Mouse (Mus musculus) lung, adult 2 months (tissue): ENCODE results near the gene Spaar. TPM values are rescaled to one million over a fixed set of nuclear protein-coding genes. Genes with fewer than 3 reads are reported as not detected.

Source experiments
- DNase-seq: peaks from one replicate; pipeline ENCODE4 v3.0.0; 2022
- H3K4me1 ChIP-seq: fragments of 200-500 bp; 2 replicates; pipeline ENCODE4 v1.6.1; 2011; ENCODE audit warnings: low read length; ENCODE audit not compliant: control insufficient read depth, insufficient read depth
- H3K4me3 ChIP-seq: fragments of 200-500 bp; replicated peaks from 2 replicates; pipeline ENCODE3; 2011; ENCODE audit warnings: low read depth, mild to moderate bottlenecking, control low read depth, low read length; ENCODE audit errors: extremely low read depth
- CTCF ChIP-seq: fragments of 200-500 bp; IDR thresholded peaks from 2 replicates; pipeline ENCODE4 v1.5.1; 2011; ENCODE audit warnings: mild to moderate bottlenecking, low read length, control low read depth; ENCODE audit not compliant: insufficient read depth
- POLR2A ChIP-seq: fragments of 200-500 bp; IDR thresholded peaks from 2 replicates; pipeline ENCODE4 v1.6.1; 2011; ENCODE audit warnings: low read depth, mild to moderate bottlenecking, control low read depth, low read length, borderline replicate concordance; ENCODE audit errors: extremely low read depth
- WGBS: fragments of 180-500 bp; shearing (Covaris S2); methylation state at CpG from one replicate; pipeline ENCODE4 v1.1.7; 2018; 5-methylcytosine and 5-hydroxymethylcytosine counted together
- polyA plus RNA-seq: library from polyadenylated mRNA; depleted of rRNA; stranded (reverse); fragments of >200 nt; gene quantifications from 2 replicates; pipeline ENCODE4 v1.2.3, GENCODE M21; 2012; rRNA removed

Gene Spaar
- 5.7 and 9.4 TPM in 2 replicates for polyA plus RNA-seq

GRCm38 (mm10) chr4:43729794-43730550 is at the start of gene Spaar:
TSS of gene Spaar (plus strand) at chr4:43730034.
- 16% methylated on average over 14 of the region's 14 CpGs for WGBS
- TF ChIP-seq POLR2A (no peak; the same call in 1 of the 2 replicates), CTCF (no peak)
- peak; percentile 77 for DNase-seq
- Histone ChIP-seq H3K4me1 (peaks cover 35% of the 10 kb centered on the region), H3K4me3 (no peak within 1 kb of the TSS)

DNA sequence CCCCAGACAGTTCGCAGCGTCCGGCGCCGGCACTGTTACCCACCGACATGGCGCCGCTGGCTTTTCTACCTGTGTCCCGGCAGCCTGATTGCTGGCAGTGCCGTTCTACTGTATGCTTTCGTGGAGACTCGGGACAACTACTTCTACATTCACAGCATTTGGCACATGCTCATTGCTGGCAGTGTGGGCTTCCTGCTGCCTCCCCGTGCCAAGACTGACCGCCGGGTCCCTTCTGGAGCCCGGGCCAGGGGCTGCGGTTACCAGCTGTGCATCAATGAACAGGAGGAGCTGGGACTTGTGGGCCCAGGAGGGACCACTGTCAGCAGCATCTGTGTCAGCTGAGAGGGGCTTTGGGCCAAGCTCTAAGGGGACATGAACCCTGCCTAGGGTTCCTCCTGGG is 39.8 kb upstream of the Spaar start:
- no peak for TF ChIP-seq CTCF
- TF ChIP-seq POLR2A, result no peak
- no peak for DNase-seq
- Histone ChIP-seq H3K4me1 (peaks cover 2% of the 10 kb centered on the region; the same call in 1 of the 2 replicates), H3K4me3 (no peak overlapping the region)
- 95% methylated on average over 17 of the region's 17 CpGs for WGBS

GRCm38 (mm10) chr4:43691026-43691425 is 38.8 kb upstream of the Spaar start:
- TF ChIP-seq POLR2A (no peak), CTCF (no peak)
- no peak for DNase-seq
- 61% methylated on average over 5 of the region's 5 CpGs for WGBS

DNA sequence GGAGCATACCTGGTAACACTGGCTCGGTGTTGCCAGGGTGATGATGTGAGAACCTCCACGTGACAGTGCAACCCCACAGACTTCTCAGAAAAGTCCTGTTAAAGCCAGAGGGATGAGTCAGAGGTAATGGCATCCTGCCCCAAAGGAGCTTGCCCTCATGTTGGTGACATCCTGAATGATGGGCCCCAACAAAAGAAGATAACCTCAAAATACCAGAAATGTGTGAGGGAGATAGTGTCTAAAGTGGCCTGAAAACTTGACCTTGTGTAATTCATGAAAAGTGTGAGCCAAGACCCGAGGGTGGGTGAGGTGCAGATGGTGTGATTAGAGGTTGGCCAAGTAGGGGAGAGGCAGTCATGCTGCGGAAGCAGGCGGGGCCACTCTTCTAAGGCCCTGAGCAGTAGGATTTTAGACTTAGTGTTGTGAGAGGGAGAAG is 36.0 kb upstream of the Spaar start:
- TF ChIP-seq POLR2A, result no peak
- TF ChIP-seq CTCF, result no peak
- H3K4me3 ChIP-seq, result no peak overlapping the region
- 39% methylated on average over 5 of the region's 5 CpGs for WGBS
- DNase-seq, result no peak
- peaks cover 2% of the 10 kb centered on the region; the same call in 1 of the 2 replicates for H3K4me1 ChIP-seq

More at GRCm38 (mm10) chr4:43691026-43691425, 38.8 kb upstream of the Spaar start:
- Histone ChIP-seq H3K4me1 (peaks cover 2% of the 10 kb centered on the region; the same call in 1 of the 2 replicates), H3K4me3 (no peak overlapping the region)

DNA sequence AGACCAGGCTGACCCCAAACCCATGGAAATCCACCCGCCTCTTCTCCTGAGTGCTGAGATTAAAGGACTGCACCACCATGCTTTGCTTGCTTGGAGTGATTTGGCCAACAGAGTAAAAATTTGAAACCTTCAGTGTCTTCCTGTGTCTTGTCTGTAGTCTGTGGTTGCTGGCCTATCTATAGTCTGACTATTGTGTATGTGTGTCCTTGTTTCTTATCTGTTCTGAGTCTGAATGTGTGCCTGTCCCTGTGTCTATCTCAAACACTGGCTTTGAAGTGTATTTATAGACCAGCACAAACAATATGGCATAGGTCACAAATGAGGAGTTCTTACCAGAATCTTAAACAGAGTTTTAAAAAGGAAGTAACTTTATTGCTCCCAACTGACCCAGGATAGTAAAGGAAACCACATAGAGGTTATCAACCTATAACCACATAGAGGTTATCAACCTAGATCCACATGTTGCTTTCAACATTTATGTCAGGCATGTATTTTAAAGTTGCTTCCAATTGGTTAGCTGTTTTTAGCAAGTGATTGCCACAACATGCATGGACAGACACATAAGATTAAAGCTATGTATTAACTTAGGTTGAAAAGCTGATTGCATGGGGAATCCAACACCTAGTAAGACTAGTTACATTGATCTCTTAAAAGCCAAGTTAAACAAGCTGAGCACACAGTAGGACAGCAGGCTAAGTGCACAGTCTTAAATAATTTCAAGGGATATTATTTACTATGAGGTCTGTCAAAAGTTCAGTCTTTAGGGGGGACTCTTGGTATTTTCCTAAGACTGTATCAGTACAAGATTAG is 35.2 kb upstream of the Spaar start:
- 89% methylated on average over 1 of the region's 1 CpGs for WGBS
- TF ChIP-seq CTCF (no peak), POLR2A (no peak)
- H3K4me1 ChIP-seq, result peaks cover 2% of the 10 kb centered on the region; the same call in 1 of the 2 replicates
- no peak overlapping the region for H3K4me3 ChIP-seq
- no peak for DNase-seq

DNA sequence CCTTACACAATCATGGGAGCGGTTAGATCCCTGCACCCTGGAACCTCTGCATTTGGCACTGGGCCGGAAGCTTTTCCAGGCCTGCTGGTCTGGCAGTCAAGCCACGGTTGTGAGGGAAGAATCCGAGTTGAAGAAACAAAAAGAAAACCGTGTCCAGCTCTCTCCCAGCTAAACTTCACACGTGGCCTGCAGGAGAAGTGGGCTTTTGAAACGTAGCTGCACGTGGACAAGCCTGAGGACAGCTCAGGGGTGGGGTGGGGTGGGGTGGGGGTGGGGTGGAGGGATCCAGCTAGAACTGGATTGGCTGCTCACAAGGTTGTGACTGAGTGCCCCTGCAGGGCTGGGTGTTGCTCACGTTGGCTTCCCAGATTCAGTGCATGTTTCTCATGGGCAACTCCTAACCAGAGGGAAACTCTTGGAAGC is 34.6 kb upstream of the Spaar start:
- no peak overlapping the region for H3K4me3 ChIP-seq
- WGBS, result 24% methylated on average over 9 of the region's 9 CpGs
- peaks cover 2% of the 10 kb centered on the region; the same call in 1 of the 2 replicates for H3K4me1 ChIP-seq
- peak; percentile 54 for DNase-seq
- peak; percentile 59; the same call in 1 of the 2 replicates for TF ChIP-seq POLR2A
- TF ChIP-seq CTCF, result no peak

DNA sequence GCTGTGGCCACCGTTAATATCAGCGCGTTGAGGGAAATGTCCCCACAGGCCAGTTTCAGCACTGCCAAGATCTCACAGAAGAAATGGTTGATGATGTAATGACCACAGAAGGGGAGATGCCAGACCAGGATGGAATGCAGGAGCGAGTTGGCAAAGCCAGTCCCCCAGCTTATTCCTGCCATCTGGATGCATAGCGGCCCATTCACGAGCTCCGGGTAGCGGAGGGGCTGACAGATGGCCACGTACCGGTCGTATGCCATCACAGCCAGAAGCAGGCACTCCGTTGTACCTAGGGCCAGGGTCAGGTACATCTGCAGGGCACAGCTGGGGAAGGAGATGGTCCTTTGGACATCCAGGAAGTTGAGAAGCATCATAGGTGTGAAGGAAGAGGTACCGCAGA is 33.3 kb upstream of the Spaar start:
- DNase-seq, result no peak
- no peak for TF ChIP-seq CTCF
- no peak for TF ChIP-seq POLR2A
- H3K4me1 ChIP-seq, result peaks cover 2% of the 10 kb centered on the region; the same call in 1 of the 2 replicates
- 82% methylated on average over 13 of the region's 13 CpGs for WGBS
- H3K4me3 ChIP-seq, result no peak overlapping the region

- Histone ChIP-seq H3K4me3 (no peak within 1 kb of the TSS), H3K4me1 (no peaks in the 10 kb centered on the region)
- no peak for TF ChIP-seq CTCF
- no peak for TF ChIP-seq POLR2A
- 91% methylated on average over 6 of the region's 6 CpGs for WGBS
- no peak for DNase-seq
Observed at GRCm38 (mm10) chr4:43700707-43701106, 29.1 kb upstream of the Spaar start, which contains the start of gene Olfr70. TSS of gene Olfr70 (minus strand) at chr4:43700807.

DNA sequence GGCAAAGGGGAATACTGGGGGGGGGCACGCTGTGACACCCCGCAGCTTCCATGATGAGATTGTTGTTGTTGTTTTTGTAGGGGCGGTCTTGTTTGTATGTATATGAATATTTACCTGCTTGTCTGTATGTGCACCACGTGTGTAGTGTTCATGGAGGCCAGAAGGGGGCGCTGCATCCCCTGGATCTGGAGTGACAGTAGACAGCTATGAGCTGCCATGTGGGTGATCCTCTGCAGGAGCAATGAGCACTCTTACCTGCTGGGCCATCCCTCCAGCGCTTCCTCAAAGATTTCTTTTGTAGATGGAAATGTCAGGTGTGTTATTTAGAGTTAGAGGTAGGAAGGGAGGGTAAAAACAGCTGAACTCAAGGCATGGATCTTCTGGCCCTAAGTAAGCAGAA is 26.4 kb upstream of the Spaar start:
- 73% methylated on average over 6 of the region's 6 CpGs for WGBS
- DNase-seq, result no peak
- Histone ChIP-seq H3K4me1 (no peaks in the 10 kb centered on the region), H3K4me3 (no peak overlapping the region)
- TF ChIP-seq POLR2A, result no peak
- peak; percentile 41 for TF ChIP-seq CTCF
